Mouse (Mus musculus) neural tube, embryonic 11.5 days (tissue): ENCODE results near the gene Ggt6. TPM values are rescaled to one million over a fixed set of nuclear protein-coding genes. Genes with fewer than 3 reads are reported as not detected.

Experiments
- ATAC-seq: fragments of 200-750 bp; cut with Nextera tagmentation; 2 replicates; pipeline ENCODE4 v1.8.0; 2017; ENCODE audit warnings: moderate number of reproducible peaks, mild to moderate bottlenecking, moderate TSS enrichment, moderate library complexity; ENCODE audit not compliant: insufficient read depth, low FRiP score, low TSS enrichment
- DNase-seq: peaks from one replicate; pipeline ENCODE4 v3.0.0-alpha.2; 2015; ENCODE audit warnings: low spot score
- H3K27ac ChIP-seq: fragments of 300-500 bp; sonication (generic); 2 replicates; pipeline ENCODE4 v1.5.1; 2014; ENCODE audit warnings: low read depth, mild to moderate bottlenecking, low read length
- H3K27me3 ChIP-seq: fragments of 300-500 bp; sonication (generic); 2 replicates; pipeline ENCODE4 v1.6.1; 2014; ENCODE audit warnings: mild to moderate bottlenecking, low read length, mixed read lengths; ENCODE audit not compliant: control insufficient read depth, insufficient read depth
- H3K36me3 ChIP-seq: fragments of 300-500 bp; sonication (generic); 2 replicates; pipeline ENCODE4 v1.6.1; 2014; ENCODE audit warnings: mild to moderate bottlenecking, low read length, moderate library complexity, mixed read lengths; ENCODE audit not compliant: control insufficient read depth, insufficient read depth
- H3K4me1 ChIP-seq: fragments of 300-500 bp; sonication (generic); 2 replicates; pipeline ENCODE4 v1.6.1; 2014; ENCODE audit warnings: low read length, mixed read lengths; ENCODE audit not compliant: control insufficient read depth, insufficient read depth
- H3K4me2 ChIP-seq: fragments of 300-500 bp; sonication (generic); 2 replicates; pipeline ENCODE4 v1.6.1; 2014; ENCODE audit warnings: low read depth, mild to moderate bottlenecking, moderate library complexity
- H3K4me3 ChIP-seq: fragments of 300-500 bp; sonication (generic); 2 replicates; pipeline ENCODE4 v1.5.1; 2014; ENCODE audit warnings: low read depth, low read length
- H3K9ac ChIP-seq: fragments of 300-500 bp; sonication (generic); 2 replicates; pipeline ENCODE4 v1.6.1; 2014; ENCODE audit warnings: mild to moderate bottlenecking, low read length
- H3K9me3 ChIP-seq: fragments of 300-500 bp; sonication (generic); 2 replicates; pipeline ENCODE4 v1.6.1; 2016; ENCODE audit warnings: low read length; ENCODE audit not compliant: control insufficient read depth
- WGBS: fragments of 180-500 bp; shearing (Covaris S2); extraction: QIAGEN DNeasy Blood & Tissue Kit; methylation state at CpG from one replicate; pipeline ENCODE4 v1.1.7; 2014; 5-methylcytosine and 5-hydroxymethylcytosine counted together
- polyA plus RNA-seq: library from polyadenylated mRNA; unstranded; fragments of >200 nt; fragmentation: Nextera tagmentation; extraction: Ambion mirVana; gene quantifications from 2 replicates; pipeline ENCODE4 v1.2.1, GENCODE M21; 2014

Ggt6 gene
- polyA plus RNA-seq, 1 experiment from 2014 or later = not detected

DNA sequence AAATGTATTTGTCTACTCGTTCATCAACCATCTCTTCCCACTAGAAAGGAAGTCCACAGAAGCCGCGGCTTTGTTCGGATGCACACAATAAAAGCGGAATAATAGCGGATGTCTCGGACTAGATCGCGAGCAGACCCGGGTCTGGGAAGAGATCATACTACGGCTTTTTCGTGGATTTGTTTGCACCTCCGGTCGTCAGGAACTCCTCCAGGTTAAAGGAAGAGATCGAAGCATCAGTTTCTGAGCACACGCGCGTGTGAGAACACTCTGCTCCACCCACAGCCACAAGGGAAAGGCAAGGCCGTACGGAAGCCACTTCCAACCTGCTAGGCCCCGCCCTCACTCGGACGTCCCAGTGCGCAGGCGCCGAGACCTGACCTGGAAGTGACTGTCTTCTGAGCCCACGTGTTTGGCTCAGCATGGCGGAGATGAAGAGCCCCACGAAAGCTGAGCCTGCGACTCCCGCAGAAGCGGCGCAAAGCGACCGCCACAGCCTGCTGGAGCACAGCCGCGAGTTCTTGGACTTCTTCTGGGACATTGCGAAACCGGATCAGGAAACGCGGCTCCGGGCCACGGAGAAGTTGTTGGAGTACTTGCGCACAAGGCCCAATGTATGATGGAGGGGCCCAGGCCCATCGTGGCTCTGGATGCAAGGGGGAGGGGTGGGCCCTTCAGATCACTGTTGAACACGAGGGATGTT lies 5.8 kb downstream of the Ggt6 start, which contains the start of gene Mybbp1a:
Gene Mybbp1a (plus strand): TSS at position 391 of the 700 bp plus-strand sequence.
- under 1% methylated on average over 46 of the region's 46 CpGs for WGBS
- Histone ChIP-seq H3K36me3 (peaks cover 25% of the 10 kb centered on the region), H3K27ac (peak within 1 kb of the TSS; percentile 90), H3K9me3 (no peaks in the 10 kb centered on the region), H3K27me3 (no peaks in the 10 kb centered on the region), H3K4me1 (peaks cover 6% of the 10 kb centered on the region), H3K4me3 (peak within 1 kb of the TSS; percentile 83), H3K9ac (peak within 1 kb of the TSS; percentile 84), H3K4me2 (peak within 1 kb of the TSS; percentile 88)
- DNase-seq (peak; percentile 98), ATAC-seq (peak; percentile 91)

DNA sequence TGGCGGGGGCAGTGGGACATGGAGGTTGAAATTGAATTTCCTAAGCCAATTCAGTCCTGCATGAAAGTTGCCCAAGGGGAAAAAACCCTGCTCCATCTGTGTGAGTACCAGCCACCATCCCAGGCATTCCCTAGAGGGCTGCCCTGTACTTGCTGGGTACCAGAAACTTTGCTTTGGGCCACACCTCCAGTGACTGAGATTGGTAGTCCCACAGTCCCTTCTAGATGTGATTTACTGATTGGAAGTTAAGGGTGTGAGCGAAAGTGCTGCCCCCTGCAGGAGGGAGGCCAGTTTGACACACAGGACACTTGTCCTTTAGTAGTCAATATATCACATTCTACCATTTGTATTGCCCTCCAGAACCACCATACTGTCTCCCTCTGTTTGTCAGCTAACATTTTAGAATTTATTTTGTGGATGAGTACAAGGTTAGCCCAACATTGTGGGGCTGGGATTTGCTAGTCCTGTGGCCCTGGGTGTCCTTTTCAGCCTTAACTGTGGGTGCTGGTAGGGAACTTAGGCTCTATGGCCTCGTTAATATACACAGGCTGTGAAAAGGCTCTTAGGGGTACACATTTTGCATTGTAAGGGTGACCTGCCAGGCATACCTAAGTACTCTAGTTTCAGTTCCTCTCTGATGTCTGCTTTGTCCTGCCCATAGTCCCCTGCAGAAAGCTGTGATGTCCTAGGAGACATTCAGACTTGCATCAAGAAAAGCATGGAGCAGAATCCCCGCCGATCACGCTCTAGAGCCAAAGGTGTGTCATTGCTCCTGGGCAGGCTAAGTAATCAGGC lies 11.2 kb downstream of the Ggt6 start:
- H3K4me2 ChIP-seq = no peak overlapping the region
- no peak overlapping the region for H3K27ac ChIP-seq
- H3K4me1 ChIP-seq = peaks cover 6% of the 10 kb centered on the region
- no peak overlapping the region for H3K9ac ChIP-seq
- peaks cover 60% of the 10 kb centered on the region for H3K36me3 ChIP-seq
- 91% methylated on average over 6 of the region's 6 CpGs for WGBS
- DNase-seq = peak; percentile 53
- no peak overlapping the region for H3K4me3 ChIP-seq
- no peaks in the 10 kb centered on the region for H3K27me3 ChIP-seq
- no peaks in the 10 kb centered on the region for H3K9me3 ChIP-seq
- no peak for ATAC-seq

DNA sequence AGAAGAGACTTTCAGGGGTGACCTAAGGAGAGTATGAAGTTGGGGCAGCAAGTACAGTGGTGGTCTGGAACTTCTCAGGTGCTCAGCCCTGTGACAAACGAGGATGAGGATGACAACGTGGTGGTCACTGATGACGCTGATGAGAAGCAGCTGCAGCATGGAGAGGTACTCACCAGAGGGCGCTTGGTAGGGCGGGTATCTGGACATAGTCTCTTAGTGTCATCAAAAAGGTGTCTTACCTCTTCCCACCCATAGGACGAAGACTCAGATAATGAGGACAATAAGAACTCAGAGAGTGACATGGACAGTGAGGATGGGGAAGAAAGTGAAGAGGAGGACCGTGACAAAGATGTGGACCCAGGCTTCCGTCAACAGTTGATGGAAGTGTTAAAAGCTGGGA lies 12.1 kb downstream of the Ggt6 start:
- H3K9ac ChIP-seq = no peak overlapping the region
- no peaks in the 10 kb centered on the region for H3K27me3 ChIP-seq
- WGBS = 89% methylated on average over 8 of the region's 8 CpGs
- peaks cover 61% of the 10 kb centered on the region for H3K36me3 ChIP-seq
- H3K4me3 ChIP-seq = no peak overlapping the region
- no peak for ATAC-seq
- no peak for DNase-seq
- no peak overlapping the region for H3K4me2 ChIP-seq
- no peaks in the 10 kb centered on the region for H3K9me3 ChIP-seq
- peaks cover under 1% of the 10 kb centered on the region for H3K4me1 ChIP-seq
- H3K27ac ChIP-seq = no peak overlapping the region

DNA sequence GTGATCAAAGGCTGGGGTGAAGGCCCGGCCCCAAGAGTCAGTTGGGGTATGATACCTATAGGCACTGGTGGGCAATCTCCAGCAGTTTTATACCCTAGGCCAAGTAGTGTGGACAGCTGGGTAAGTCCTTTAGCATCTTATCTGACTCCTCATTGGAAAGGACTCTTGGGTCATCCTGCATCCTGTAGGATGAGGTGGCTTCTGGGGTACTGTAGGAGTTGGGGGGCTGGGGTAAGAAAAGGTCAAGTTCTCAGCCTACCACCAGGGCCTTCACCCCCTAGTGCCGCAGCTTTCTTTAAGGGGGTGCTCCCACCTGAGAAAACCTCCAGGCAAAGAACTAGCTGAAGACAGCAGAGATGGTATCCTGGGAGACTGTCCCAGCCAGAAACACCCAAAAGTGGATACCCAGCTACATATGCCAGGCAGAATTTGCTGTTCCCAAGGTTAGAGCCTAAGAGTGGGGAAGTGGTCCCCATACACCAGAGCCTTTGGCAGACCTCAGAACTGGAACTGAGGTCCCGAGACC lies 16.9 kb downstream of the Ggt6 start:
- H3K4me2 ChIP-seq = no peak overlapping the region
- no peak for ATAC-seq
- 92% methylated on average over 3 of the region's 3 CpGs for WGBS
- no peak for DNase-seq
- H3K4me1 ChIP-seq = peaks cover 3% of the 10 kb centered on the region; the same call in 1 of the 2 replicates
- H3K9me3 ChIP-seq = no peaks in the 10 kb centered on the region
- H3K9ac ChIP-seq = no peak overlapping the region
- no peak overlapping the region for H3K27ac ChIP-seq
- H3K36me3 ChIP-seq = peaks cover 27% of the 10 kb centered on the region
- no peak overlapping the region for H3K4me3 ChIP-seq
- H3K27me3 ChIP-seq = no peaks in the 10 kb centered on the region

DNA sequence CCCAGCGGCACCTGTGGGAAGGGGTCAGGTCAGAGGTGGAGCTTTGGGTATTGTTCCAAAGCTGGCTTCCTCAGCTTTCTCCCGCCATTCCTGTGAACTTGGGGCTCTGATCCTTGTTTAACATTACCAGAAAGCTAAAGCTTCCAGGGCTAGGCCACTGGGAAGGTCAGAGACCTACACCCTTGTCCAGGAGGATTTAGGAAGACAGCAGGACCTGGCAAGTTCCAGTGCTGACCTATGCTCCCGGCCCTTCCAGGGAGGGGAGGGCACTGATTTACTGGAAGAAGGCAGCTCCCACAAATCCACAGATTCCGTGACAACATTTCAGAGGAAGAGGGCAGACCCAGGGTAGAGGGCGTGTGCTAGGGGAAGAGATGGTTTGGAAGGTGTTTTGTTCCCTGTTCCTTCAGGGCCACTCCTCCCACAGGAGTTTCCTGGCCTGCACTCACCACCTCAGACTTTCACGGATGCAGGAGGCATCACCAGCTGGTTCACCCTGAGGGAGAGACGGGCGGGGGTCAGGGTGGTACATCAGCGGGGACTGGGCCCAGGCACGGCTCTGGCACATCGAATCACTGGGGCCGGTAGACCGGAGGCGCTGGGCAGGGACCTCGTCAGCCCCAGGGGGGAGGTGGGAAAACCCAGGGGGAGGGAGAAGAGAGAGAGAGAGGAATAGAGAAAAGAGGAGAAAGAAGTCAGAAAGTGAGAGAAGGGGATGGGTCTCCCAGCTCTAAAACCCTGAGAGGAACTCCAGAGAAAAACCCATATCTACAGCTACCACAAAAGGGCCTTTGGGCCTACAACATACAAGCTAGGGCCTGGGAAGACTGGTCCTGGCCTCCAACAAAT lies 18.0 kb downstream of the Ggt6 start:
- Histone ChIP-seq H3K4me1 (peaks cover 3% of the 10 kb centered on the region; the same call in 1 of the 2 replicates), H3K4me3 (no peak overlapping the region), H3K9ac (no peak overlapping the region), H3K4me2 (no peak overlapping the region), H3K36me3 (peaks cover 21% of the 10 kb centered on the region), H3K27ac (no peak overlapping the region), H3K27me3 (no peaks in the 10 kb centered on the region), H3K9me3 (no peaks in the 10 kb centered on the region)
- 61% methylated on average over 15 of the region's 15 CpGs for WGBS
- ATAC-seq (no peak), DNase-seq (no peak)

DNA sequence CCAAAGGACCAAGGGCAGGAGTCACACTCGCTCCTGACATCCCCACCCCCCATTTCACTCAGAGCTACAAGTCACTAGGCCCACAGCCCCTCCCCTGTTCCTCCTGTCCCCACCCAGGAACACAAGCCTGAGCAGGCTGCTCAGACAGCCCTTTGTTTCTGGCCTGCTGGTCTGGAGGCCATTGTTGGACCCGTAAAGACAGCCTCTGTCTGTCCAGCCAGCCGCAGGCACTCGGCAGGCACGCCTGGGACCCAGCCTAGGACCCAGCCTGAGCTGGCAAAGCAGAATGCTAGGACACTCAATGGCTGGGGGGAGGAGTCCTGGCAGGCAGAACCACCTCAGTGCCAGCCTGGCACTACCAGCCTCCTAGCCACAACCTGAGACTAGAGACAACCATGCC lies 20.4 kb downstream of the Ggt6 start:
- WGBS = 36% methylated on average over 5 of the region's 5 CpGs
- DNase-seq (peak; percentile 38), ATAC-seq (no peak; the same call in 1 of the 2 replicates)
- peaks cover 7% of the 10 kb centered on the region; the same call in 1 of the 2 replicates for H3K36me3 ChIP-seq
- H3K27ac ChIP-seq = peak overlapping the region; percentile 58; the same call in 1 of the 2 replicates
- no peaks in the 10 kb centered on the region for H3K27me3 ChIP-seq
- H3K9ac ChIP-seq = peak overlapping the region; percentile 48
- H3K4me3 ChIP-seq = no peak overlapping the region
- no peaks in the 10 kb centered on the region for H3K9me3 ChIP-seq
- H3K4me2 ChIP-seq = no peak overlapping the region
- peaks cover 3% of the 10 kb centered on the region; the same call in 1 of the 2 replicates for H3K4me1 ChIP-seq

DNA sequence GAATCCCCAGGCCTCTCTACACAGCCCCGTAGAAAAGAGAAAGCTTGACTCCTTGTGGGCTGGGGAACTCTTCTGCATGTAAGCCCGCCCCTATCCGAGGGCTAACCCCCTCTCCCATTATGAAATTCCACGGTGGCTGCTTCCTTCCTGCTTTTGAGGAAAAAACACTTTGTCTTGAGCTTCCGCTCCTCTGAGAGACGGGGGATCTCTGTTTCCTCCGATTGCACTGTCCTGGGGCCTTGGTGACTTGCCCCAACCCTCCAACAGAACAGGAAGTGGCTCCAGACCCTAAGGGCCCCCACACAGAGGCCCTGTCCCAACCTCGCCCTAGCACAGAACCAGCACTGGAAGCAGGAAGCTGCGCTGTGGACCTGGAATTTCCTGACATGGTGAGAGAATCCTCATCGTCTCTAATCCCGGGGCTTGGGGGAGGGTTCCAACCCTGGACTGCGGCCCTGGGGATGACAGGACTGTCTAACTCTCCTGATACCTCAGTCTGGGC lies 22.7 kb downstream of the Ggt6 start:
- no peak for ATAC-seq
- H3K4me3 ChIP-seq = no peak overlapping the region
- H3K9ac ChIP-seq = no peak overlapping the region
- DNase-seq = no peak
- WGBS = 74% methylated on average over 12 of the region's 12 CpGs
- H3K27me3 ChIP-seq = no peaks in the 10 kb centered on the region
- H3K9me3 ChIP-seq = no peaks in the 10 kb centered on the region
- no peaks in the 10 kb centered on the region for H3K36me3 ChIP-seq
- H3K4me1 ChIP-seq = peaks cover 3% of the 10 kb centered on the region; the same call in 1 of the 2 replicates
- H3K27ac ChIP-seq = no peak overlapping the region
- no peak overlapping the region for H3K4me2 ChIP-seq

DNA sequence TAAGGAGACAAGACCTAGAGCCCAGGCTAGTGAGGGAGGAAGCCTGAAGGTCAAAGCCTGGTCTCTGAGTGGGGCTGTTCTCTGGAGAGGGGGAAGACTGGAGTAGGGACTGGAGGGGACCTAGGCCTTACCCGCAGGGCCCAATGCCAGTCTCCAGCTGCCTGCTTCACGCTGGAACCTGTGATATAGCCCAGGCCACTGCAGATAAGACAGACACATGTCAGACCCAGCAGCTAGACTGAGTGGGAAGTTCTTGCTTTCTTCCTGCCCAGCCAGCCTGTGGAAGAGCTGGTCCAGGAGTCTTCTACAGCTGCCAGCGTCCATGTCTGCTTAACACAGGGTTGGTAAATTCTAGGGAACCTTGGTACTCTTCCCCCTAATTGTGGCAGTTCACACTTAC lies 23.2 kb downstream of the Ggt6 start:
- 80% methylated on average over 3 of the region's 3 CpGs for WGBS
- no peak overlapping the region for H3K9ac ChIP-seq
- H3K36me3 ChIP-seq = no peaks in the 10 kb centered on the region
- H3K4me3 ChIP-seq = no peak overlapping the region
- DNase-seq (no peak), ATAC-seq (no peak)
- H3K27ac ChIP-seq = no peak overlapping the region
- no peak overlapping the region for H3K4me2 ChIP-seq
- no peaks in the 10 kb centered on the region for H3K27me3 ChIP-seq
- H3K4me1 ChIP-seq = peaks cover 3% of the 10 kb centered on the region; the same call in 1 of the 2 replicates
- no peaks in the 10 kb centered on the region for H3K9me3 ChIP-seq
